Mouse (Mus musculus) monocyte, adult 5-6 weeks (primary cell): ENCODE measurements around the gene Sarnp. TPM values are rescaled to one million over a fixed set of nuclear protein-coding genes. Genes with fewer than 3 reads are reported as not detected.

Experiments used
- ATAC-seq: fragments of 153-309, 156-312 bp; replicated peaks from 2 replicates; pipeline ENCODE4 v1.8.0; 2017; ENCODE audit warnings: mild to moderate bottlenecking; ENCODE audit not compliant: low TSS enrichment, insufficient number of reproducible peaks, severe bottlenecking, poor library complexity, low FRiP score
- total RNA-seq: library from RNA; stranded (forward); fragments of 200-1000, 200-491, 200-594 nt; gene quantifications from 3 replicates; pipeline ENCODE4 v1.2.3, GENCODE M21; 2017

Gene Sarnp
- 151 to 244 TPM (median 182 TPM) in 3 replicates for total RNA-seq

GRCm38 (mm10) chr10:128817033-128817432 is at the start of gene Sarnp:
Gene Sarnp (plus strand): TSS chr10:128817333.
- no peak for ATAC-seq

GRCm38 (mm10) chr10:128772895-128773294 is 44.2 kb upstream of the Sarnp start:
- no peak for ATAC-seq

- no peak for ATAC-seq
Observed at GRCm38 (mm10) chr10:128773685-128774084, 43.4 kb upstream of the Sarnp start.

- no peak for ATAC-seq
Observed at GRCm38 (mm10) chr10:128778441-128778840, 38.7 kb upstream of the Sarnp start.

GRCm38 (mm10) chr10:128779011-128779795 is 37.9 kb upstream of the Sarnp start:
- ATAC-seq = peak; percentile 88

- ATAC-seq = 0 out of 2 replicates have a peak, but pooled peaks have one; percentile 41
Observed at GRCm38 (mm10) chr10:128780200-128780599, 36.9 kb upstream of the Sarnp start.

GRCm38 (mm10) chr10:128790398-128791124 is 26.6 kb upstream of the Sarnp start, which contains the start of gene Mmp19:
Gene Mmp19 (plus strand): TSS chr10:128790910.
- no peak for ATAC-seq

GRCm38 (mm10) chr10:128792041-128792440 is 25.1 kb upstream of the Sarnp start:
- ATAC-seq = no peak

- no peak for ATAC-seq
Observed at GRCm38 (mm10) chr10:128793258-128793657, 23.9 kb upstream of the Sarnp start.

GRCm38 (mm10) chr10:128794391-128794790 is 22.7 kb upstream of the Sarnp start:
- ATAC-seq = no peak

GRCm38 (mm10) chr10:128795581-128795980 is 21.6 kb upstream of the Sarnp start:
- ATAC-seq = no peak

- ATAC-seq = no peak
Observed at GRCm38 (mm10) chr10:128798676-128799075, 18.5 kb upstream of the Sarnp start.

GRCm38 (mm10) chr10:128801981-128802495 is 15.1 kb upstream of the Sarnp start:
- ATAC-seq = no peak

GRCm38 (mm10) chr10:128802956-128803355 is 14.2 kb upstream of the Sarnp start:
- ATAC-seq = no peak

- ATAC-seq = no peak
Observed at GRCm38 (mm10) chr10:128803361-128803760, 13.8 kb upstream of the Sarnp start.

GRCm38 (mm10) chr10:128803771-128804270 is 13.3 kb upstream of the Sarnp start, which contains the start of gene Dnajc14:
Gene Dnajc14 (plus strand): TSS chr10:128804062.
- ATAC-seq = no peak

- ATAC-seq = peak; percentile 10; the same call in 1 of the 2 replicates
Observed at GRCm38 (mm10) chr10:128804271-128805091, 12.7 kb upstream of the Sarnp start, which contains the start of gene Tmem198b. Gene Tmem198b (minus strand): TSS chr10:128804370.
